Mouse (Mus musculus) gastrocnemius, postnatal 36 days (tissue): Measurements from ENCODE around the gene Terf2ip. TPM values are rescaled to one million over a fixed set of nuclear protein-coding genes. Genes with fewer than 3 reads are reported as not detected.

Experiments
- DNase-seq, 2 experiments: peaks; one replicate each; pipeline ENCODE4 v3.0.0; 2022
- intact Hi-C: fragments of 180-260 bp; cut with DNase I; formaldehyde crosslinking; loops from one replicate; pipeline ENCODE4 v1.15.1; 2025
- total RNA-seq, 2 experiments: library from RNA; stranded (reverse); gene quantifications; 2 replicates each; pipeline ENCODE4 v1.2.3; 2021

Gene Terf2ip
- total RNA-seq, 2 experiments from 2014 or later, result 7.5 to 9.3 TPM

- no peak for DNase-seq
- intact Hi-C loops, result no loop called here
Observed at GRCm38 (mm10) chr8:112005601-112006000, 5.6 kb upstream of the Terf2ip start.

GRCm38 (mm10) chr8:112007669-112008068, 3.5 kb upstream of the Terf2ip start:
- DNase-seq, result no peak

GRCm38 (mm10) chr8:112009558-112009957, 1.6 kb upstream of the Terf2ip start:
- DNase-seq, result no peak
- intact Hi-C loops, result no loop called here

More at GRCm38 (mm10) chr8:112007669-112008068, 3.5 kb upstream of the Terf2ip start:
- intact Hi-C loops, result no loop called here

- DNase-seq, result peak in 1 of 2 experiments; percentile 18
- intact Hi-C loops, result no loop called here
Observed at GRCm38 (mm10) chr8:112011816-112012242, 631 bp downstream of the Terf2ip start.

- no peak for DNase-seq
- intact Hi-C loops, result no loop called here
Observed at GRCm38 (mm10) chr8:112014936-112015335, 3.7 kb downstream of the Terf2ip start, which contains the start of gene Gm6793. Gene Gm6793, minus strand, starts transcription at chr8:112015036.

GRCm38 (mm10) chr8:112029455-112029854, 18.3 kb downstream of the Terf2ip start:
- no peak for DNase-seq
- intact Hi-C loops, result no loop called here

- no peak for DNase-seq
- intact Hi-C loops, result no loop called here
Observed at GRCm38 (mm10) chr8:112030663-112031062, 19.5 kb downstream of the Terf2ip start.

- intact Hi-C loops, result no loop called here
- no peak for DNase-seq
Observed at GRCm38 (mm10) chr8:112033071-112033470, 21.9 kb downstream of the Terf2ip start.

- intact Hi-C loops, result no loop called here
- DNase-seq, result no peak
Observed at GRCm38 (mm10) chr8:112034603-112035002, 23.4 kb downstream of the Terf2ip start.

- no peak for DNase-seq
- intact Hi-C loops, result no loop called here
Observed at GRCm38 (mm10) chr8:112037521-112037920, 26.3 kb downstream of the Terf2ip start.

GRCm38 (mm10) chr8:112045182-112045581, 34.0 kb downstream of the Terf2ip start:
- no peak for DNase-seq
- intact Hi-C loops, result no loop called here

- intact Hi-C loops, result no loop called here
- peak; percentile 51 to 60 for DNase-seq
Observed at GRCm38 (mm10) chr8:112045896-112046295, 34.7 kb downstream of the Terf2ip start.

GRCm38 (mm10) chr8:112048293-112048692, 37.1 kb downstream of the Terf2ip start:
- intact Hi-C loops, result no loop called here
- no peak for DNase-seq

GRCm38 (mm10) chr8:112049984-112050383, 38.8 kb downstream of the Terf2ip start:
- DNase-seq, result no peak
- intact Hi-C loops, result no loop called here

GRCm38 (mm10) chr8:112051537-112051936, 40.3 kb downstream of the Terf2ip start:
- intact Hi-C loops, result no loop called here
- no peak for DNase-seq

- intact Hi-C loops, result no loop called here
- no peak for DNase-seq
Observed at GRCm38 (mm10) chr8:112054456-112054855, 43.3 kb downstream of the Terf2ip start.

- intact Hi-C loops, result loop anchor here (5.0 kb wide), 2 partner anchors 911 to 1571 kb away; no protein-coding TSS in a partner anchor
- DNase-seq, result no peak
Observed at GRCm38 (mm10) chr8:112061372-112061771, 50.2 kb downstream of the Terf2ip start.

Other genes with a start within 250 kb of the Terf2ip start
- 10 to 100 TPM; 14.6 to 17.9 TPM for gene Cfdp1, start 157.1 kb upstream of the Terf2ip start, total RNA-seq
- 1 to 10 TPM; 1.1 to 1.9 TPM for gene Tmem170, start 134.6 kb upstream of the Terf2ip start, total RNA-seq
- under 1 TPM; 0.10 to 0.20 TPM for gene Chst5, start 101.0 kb upstream of the Terf2ip start, total RNA-seq
- gene Tmem231, start 77.5 kb upstream of the Terf2ip start, total RNA-seq, result 1 to 10 TPM in 1 of 2 experiments, under 1 TPM in 1; 0.86 to 1.1 TPM
- 10 to 100 TPM; 90.1 to 93.5 TPM for gene Gabarapl2, start 70.7 kb upstream of the Terf2ip start, total RNA-seq
- 1 to 10 TPM; 1.6 to 2.3 TPM for gene Adat1, start 19.1 kb upstream of the Terf2ip start, total RNA-seq
- gene Kars, start 75 bp upstream of the Terf2ip start, total RNA-seq, result 100 to 1,000 TPM; 101 to 113 TPM
- not detected for gene Gm6793, start 3.6 kb downstream of the Terf2ip start, total RNA-seq